Mouse (Mus musculus) fat pad, adult 2 months (tissue): Measurements from ENCODE around the gene Slc24a3.

Experiments used
- DNase-seq: peaks from one replicate; pipeline ENCODE4 v3.0.0-alpha.2; 2011; ENCODE audit warnings: low read depth, low spot score; ENCODE audit errors: extremely low read depth

Slc24a3 gene

DNA sequence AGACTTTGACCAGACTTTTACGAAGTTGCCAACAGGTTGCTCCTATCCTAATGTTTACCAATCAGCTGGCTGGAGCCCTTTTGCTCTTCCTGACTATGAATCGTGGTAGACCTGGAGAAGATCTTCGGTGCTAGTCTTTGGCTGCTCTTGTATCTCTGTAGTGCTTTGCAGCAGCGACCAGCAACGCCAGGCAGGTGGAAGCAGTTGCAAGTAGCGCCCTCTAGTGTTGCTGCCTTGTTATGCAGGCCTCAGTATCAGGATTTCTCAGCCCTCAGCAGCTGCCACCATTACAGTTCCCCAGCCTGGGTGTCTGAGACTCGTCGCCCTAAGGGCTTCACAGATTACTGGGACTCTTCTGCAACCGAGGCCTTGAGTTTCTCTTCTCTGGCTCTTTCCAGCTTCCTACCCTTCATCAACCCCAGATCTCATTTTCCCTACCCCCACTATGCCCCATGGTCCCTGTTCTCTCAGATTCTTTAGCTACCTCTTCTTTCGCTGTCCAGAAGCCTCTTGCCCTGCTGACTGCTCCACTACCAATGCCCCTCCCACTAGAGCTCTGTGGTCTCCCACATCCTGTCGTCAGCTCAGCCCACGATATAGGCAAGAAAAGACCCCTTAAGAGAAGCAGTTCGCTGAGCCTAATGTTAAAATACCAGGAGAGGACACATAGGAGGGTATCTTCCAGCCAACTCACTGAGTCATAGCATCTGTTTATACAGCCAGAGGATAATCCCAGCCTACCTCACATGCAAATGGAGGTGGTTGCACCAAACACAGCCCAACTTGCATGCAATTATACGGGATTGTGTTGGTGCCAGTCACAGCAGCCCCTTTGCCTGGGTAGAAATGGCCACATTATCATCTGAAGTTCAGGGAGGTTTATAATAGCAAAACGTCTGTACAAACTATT, 443.5 kb downstream of the Slc24a3 start:
- no peak for DNase-seq

DNA sequence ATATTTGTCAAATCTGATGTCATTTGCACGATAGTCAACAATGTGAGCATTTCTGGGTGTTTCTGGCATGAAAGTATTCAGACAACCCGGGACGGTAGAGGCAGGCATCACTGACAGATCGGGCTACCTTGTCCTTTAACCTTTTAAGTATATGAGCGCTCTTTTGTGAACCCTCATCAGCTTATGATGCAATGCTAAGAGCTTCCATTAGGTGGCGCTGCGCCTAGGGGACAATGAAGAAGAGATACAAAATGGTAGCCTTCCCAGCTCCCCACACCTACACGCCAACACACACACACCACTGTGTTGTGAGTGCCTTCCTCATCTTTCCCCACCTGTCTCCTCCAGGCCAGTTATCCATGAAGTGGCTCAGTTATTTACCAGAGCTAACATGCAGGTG, 445.4 kb downstream of the Slc24a3 start:
- no peak for DNase-seq

DNA sequence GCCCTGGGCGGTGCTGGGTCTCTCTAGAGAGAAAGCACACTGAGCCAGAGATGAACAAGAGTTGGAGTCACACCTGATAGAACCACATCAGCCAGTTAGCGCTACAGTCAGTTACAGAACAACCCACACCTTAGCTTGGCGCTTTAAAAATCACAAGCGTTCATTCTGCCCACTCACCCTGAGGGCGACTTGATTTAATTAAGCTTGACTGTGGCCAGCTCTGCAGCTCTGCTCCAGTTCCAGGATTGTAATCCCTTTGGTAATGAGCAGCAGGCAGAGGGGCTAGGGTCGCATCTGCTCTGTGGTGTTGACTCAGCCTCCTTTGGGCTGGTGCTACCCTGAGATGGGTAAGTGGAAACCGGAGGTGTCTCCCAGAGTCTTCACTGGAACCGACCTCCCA, 446.2 kb downstream of the Slc24a3 start:
- DNase-seq = no peak

DNA sequence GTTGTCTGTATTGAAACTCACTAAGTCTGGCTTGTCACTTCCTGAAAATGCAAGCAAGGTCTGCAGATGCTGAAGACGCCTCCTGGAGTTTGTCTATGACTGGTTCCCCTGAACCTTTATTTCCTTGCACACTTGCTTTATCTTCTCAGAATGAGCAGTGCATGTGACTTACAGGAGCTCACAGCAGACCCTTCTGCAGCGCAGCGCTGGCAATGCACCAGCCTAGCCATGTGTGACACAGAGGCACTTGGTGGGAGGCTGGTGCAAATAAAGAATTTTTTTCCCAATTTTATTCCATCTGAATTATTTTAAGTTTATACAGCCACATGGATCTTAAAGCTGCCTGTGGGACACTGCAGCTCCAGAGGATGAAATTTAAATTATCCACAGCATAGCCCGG, 452.1 kb downstream of the Slc24a3 start:
- DNase-seq = no peak

DNA sequence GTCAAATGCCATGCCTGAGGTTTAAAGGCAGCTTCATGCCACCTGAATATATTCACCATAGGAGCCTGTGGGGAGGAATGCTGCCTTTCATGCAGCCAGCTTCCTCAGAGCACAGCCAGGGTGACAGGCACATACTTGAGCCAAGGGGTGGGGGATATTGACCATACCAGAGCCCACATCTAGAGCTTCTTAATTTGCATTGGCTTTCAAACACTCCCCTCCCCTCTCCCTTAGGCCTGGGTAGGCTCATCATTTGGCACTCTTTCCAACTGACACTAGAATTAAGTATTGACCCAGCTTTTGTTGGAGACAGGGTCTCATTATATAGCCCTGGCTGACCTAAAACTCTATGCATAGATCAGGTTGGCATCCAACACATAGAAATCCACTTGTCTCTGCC, 453.2 kb downstream of the Slc24a3 start:
- DNase-seq = no peak

DNA sequence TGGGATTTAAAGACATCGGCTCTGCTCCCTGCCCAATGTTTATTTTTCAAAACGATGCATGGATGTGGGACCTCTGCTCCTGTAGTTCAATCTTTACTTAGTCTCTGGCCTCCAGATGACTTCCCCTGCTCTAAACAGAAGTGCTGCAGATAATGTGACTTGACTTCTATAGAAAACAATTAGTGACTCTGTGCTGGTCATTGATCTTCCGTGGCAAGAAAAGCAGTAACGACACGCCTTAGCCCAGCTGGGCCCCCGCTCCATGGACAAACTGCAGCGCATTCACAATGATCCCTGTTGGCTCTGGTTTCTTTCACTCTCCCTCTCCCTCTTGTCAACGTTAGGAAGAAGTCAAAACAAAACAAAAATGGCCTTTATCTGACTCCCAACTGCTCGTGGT, 453.6 kb downstream of the Slc24a3 start:
- no peak for DNase-seq

DNA sequence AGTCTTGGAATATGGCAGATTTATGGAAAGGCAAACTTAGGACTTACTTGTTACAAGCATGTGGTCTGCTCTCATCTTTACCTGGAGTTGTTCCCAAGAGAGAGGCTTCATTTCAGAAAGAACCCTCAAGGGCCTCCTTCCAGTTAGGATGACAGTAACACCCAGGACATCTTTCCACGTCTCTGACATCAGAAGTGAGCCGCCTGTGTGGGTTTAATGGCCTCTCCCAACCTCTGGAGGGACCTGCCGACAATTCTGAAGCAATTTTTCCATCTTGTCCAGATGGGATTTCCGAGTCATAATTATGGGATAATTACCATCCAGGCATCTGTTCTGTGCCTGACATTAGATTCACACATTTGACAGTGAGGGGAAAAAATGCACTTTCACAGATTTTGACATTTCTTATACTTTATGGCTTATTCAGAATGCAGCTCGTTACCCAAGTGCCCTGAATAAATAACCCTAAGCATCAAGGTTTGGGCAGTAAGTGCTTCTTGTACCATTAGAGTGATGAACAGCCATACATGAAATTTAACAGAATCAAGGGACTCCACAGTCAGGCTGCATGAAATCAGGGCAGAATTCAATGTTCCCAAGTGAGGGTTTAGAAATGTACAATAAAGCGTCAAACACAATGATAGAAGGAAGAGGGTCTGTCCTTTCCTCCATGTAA, 463.7 kb downstream of the Slc24a3 start:
- DNase-seq = no peak

DNA sequence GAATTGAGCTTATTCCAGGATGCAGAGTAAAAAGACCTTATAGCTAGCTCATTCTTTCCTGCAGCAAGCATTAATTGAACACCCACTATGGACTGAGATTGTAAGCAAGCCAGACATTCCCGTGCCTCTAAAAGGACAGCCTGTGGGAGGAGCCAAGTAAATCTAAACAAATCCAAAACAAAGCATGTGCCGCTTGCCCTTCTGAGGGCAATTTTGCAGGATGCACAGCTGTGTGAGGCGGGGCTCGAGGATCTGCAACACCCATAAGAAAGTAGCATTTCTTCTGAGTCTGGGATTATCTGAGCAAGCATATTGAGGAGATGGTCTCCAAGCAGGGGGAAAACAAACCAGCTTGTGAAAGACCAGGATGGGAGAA, 464.2 kb downstream of the Slc24a3 start:
- no peak for DNase-seq

DNA sequence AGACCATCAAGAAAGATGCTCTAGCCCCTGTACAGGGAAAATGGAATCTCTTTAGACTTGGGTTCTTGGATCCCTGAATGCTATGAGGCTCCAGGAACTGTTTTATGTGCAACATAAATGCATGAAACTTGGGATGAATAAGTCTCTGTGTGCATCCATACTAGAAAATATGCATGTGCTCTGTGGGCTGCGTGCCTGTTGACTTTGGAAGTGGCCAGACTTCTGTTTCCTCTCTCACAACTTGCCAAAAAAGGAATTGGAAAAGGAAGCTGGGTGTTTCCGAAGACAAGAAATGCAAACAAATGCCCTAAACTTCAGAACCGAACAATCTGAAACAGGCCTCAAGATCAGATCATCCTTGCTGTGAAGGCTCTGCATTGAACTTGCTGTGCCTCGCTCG, 466.3 kb downstream of the Slc24a3 start:
- DNase-seq = no peak

DNA sequence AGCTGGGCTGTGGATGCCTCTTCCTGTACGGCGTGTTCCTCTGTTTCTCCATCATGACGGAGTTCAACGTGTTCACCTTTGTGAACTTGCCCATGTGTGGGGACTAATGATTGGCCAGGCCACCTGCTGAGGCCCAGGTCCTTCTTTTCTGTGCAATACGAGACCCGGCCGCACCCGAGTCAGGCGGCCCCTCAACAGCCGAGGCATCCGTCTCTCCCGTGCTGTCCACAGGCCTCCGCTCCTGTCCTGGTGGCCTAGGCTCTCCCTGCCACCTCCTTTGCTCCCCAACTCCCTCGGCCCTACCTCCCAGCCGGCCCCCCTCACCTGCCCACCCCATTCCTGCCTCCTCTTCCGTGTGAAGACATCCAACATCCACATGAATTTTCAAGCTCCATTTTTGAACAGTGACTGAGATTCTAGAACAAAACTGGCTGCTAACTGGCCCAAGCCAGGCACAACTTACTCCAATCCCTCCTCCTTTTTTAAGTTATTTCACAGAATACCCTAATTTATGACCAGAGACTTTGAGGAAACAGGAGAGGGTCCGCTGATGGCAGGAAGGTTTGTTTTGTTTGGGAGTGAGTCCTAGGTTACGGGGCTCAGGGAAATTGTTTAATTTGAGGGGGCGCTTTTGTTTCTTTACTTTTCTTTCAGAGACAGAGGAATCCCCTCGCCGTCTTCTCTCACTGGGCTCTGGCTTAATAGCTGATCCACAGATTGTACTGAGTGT, 472.9 kb downstream of the Slc24a3 start:
- no peak for DNase-seq

DNA sequence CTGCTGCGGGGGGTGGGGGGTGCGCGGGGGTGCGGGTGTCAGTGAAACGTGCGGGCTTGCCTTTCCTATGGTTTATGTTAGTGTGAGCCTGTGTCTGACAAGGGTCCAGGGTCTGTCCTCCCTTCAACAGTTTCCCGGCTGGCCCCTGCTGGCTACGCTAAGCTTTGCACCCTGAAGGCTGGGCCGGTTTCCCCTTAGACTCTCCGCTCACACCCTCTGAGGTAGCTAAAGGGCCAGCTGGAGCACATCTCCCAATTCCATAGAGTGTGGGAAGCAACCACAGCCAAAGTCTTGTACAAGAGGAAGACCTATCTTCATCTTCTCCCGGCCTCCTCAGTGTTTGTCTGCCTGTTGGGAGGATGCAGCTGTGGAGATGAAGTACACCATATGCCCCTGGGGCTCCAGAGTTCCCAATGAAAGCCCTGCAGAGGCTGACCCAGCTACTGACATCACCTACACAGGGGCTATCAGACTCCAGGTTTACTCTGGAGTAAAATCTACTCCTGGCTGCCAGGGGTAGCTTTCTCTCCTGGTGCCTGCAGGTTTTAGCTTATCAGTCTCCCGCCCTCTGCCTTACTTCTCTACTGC, 487.9 kb downstream of the Slc24a3 start:
- DNase-seq = no peak

DNA sequence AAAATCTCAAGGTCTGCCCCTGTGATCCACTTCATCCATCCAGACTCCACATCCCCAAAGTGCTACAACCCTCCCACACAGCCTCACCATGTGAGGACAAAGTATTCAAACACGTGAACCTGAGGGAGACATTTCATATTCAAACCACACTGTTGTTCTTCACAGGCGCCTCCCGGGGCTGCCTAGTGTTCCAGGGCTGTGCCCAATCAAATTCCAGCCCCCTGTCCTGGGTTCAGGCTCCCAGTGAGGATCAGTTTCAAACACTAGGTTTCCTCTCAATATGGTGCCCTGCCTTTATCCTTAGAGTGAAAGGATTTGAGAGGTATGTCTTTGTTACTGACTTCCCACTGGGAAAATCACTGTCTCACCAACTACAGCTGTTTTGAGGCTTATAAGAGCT, 488.6 kb downstream of the Slc24a3 start:
- no peak for DNase-seq

DNA sequence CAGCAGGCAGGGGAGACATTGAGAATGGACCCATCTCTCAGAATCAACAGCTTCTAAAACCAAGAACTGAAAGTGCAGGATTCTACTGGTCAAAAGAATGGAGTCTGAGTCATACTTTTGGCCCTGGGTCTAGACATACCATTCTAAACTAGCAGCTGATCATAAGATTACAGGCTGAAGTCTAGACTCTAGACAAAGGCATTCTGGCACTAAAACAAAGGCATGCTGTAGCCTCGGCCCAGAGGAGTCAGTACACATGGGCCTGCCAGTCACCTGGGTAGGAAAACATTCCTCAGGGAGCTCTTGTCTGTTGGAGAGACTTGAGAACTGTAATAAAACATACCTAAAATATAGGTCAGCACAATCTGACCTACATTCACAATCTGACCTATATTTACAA, 489.2 kb downstream of the Slc24a3 start:
- no peak for DNase-seq

DNA sequence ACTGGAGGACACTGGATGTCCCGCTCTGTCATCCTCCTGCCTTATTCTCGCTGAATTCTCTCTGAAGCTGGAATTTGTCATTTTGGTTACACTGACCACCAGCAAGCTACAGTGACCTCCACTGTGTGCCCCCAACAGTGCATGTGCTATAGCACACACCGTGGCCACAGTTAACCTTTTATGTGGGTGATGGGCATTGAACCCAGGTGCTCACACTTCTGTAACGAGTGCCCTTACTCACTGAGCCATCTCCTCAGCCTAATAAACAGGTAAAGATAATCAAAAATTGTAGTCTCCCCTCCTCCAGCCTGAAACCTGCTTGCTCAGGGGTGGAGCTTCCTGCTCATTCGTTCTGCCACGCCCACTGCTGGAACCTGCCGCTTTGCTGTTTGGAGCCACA, 493.7 kb downstream of the Slc24a3 start:
- DNase-seq = no peak

DNA sequence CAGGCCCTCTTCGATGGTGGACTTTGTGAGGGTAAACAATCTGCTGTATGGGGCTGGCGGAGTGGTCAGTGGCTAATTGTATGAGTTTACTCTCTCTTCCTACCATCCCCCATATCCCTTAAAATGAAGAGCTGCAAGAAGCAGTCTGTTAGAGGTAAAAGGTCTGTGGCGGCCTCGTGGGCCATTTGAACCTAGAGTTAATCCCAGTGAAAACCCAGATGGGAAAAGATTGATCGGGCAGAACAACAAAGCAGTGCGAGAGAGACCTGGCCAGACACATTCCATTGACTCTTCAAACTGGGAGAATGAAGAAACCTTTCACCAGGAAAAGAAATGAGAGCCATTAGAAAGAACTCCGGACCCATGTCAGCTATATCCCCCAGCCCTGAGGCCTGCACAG, 496.3 kb downstream of the Slc24a3 start:
- DNase-seq = no peak

DNA sequence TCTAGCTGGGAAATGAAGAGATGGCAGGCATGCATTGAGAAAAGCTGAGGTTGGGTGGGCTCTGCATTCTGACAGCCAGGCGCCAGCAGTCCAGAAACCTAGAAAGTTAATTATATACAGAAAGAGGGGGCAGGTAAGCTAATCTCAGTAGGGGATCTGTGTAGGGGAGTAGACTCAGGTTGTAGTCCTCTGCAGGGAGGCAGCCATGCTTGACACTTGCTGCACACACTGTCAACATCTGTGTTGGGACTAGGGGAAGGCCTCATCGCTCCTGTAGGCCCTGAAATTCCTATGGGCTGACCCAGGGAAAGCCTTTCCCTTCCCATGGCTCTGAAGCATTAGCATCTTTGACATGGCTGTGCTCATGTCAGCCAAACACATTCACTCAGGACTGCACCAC, 496.8 kb downstream of the Slc24a3 start:
- DNase-seq = no peak

DNA sequence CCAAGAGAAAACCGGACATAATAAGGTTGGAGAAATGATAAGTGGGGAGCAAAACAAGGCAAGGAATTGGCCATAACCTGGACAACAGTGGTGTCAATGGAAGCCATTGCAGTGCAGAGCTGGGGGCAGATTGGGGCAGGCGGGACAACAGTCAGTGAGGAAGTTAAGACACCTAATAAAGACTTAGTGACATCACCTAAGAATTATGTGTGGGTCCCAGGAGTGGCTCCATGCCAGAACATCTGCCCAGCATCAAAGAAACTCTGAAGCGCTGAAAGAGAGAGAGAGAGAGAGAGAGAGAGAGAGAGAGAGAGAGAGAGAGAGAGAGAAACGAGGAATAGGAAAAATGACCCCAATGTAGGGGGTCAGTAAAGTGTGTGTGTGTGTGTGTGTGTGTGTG, 500.6 kb downstream of the Slc24a3 start:
- DNase-seq = no peak

DNA sequence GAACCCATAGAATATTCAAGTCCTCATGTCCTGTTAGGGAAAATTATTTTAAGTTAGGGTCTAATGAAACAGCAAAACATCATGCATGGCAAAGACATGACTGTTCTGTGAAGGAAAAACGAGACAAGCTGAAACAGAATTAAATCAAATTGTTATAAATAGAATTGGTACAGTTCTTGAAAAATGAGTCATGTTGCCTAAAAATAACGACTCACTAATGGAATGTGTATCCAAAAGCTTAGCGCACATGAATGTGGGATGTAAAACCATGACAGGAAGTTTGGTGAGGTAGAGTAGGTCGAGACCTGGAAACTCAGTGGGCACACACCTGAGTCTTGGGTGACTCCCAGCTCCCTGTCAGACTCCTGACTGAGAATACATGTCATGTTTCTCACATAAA, 502.6 kb downstream of the Slc24a3 start:
- no peak for DNase-seq

DNA sequence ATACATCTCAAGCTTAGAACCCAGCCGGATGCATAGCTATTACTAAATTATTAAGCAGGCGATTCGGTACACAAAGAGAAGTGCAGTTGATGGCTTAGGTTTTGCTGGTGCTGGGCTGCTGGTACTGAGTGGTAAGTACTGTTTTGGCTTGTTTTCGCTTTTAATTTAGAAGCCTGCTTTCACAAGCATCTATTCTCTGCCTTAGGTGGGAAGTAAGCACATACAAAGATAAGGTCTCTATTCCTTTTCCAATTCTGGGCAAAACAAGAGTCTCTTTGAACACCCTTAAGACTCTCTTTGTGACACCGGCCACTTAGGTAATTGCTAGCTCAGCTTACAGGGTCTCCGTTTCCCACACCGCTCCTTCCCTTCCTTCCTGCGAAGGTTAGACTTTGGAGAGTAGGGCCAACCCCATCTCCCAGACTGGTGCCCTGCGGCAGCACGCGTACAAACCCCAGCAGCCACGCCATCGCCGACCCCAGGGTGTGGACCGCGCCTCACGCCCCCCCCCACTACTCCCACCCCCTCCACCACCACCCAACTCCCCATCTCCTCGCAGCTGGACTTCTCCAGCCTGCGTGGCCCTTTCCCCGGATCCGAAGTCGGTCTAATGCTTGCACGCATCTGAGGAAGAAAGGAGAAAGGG, 507.1 kb downstream of the Slc24a3 start:
- DNase-seq = no peak

DNA sequence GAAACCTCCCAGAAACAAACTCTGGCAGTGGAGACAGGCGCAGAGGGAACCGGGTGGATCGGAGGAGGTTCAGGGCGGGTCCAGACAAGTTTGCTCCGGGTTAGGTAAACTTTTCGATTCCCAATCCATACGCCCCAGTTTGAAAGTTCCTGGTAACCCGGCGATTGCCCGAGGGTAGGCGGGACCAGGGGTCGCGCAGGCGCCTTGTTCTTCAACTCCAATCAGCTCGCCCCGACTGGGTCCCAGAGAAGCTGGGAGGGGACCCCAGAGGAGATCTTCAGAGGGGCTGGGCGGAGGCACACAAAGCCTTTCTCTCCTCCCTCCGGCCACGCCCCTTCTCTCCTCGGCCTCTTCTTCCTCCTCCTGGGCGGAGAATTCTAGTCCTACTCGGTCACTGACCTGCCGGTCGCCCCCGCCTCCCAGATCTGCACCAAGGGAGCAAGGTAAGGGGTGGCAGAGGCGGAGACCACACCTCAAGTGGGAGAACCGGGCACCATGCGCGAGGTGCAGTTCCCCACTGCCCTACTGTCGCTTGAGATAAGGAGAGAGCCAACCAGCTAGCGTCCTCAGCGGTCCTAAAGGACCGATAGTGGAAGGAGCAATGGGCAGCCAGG, 507.7 kb downstream of the Slc24a3 start, which contains the start of gene Rin2:
TSS of gene Rin2 (plus strand) at position 74 of the 614 bp plus-strand sequence.
- DNase-seq = no peak
